Mouse (Mus musculus) hindbrain, embryonic 16.5 days (tissue): ENCODE results near the gene Sf3b2. TPM values are rescaled to one million over a fixed set of nuclear protein-coding genes. Genes with fewer than 3 reads are reported as not detected.

Source experiments
- ATAC-seq: fragments of 200-750 bp; cut with Nextera tagmentation; 2 replicates; pipeline ENCODE4 v1.8.0; 2017; ENCODE audit warnings: moderate TSS enrichment, moderate library complexity
- H3K27ac ChIP-seq: fragments of 300-500 bp; sonication (generic); 2 replicates; pipeline ENCODE4 v1.5.1; 2014; ENCODE audit warnings: low read depth, mild to moderate bottlenecking, control low read depth, low read length, moderate library complexity
- H3K27me3 ChIP-seq: fragments of 300-500 bp; sonication (generic); replicated peaks from 2 replicates; pipeline ENCODE4 v1.6.1; 2014; ENCODE audit warnings: low read length; ENCODE audit not compliant: control insufficient read depth, insufficient read depth
- H3K36me3 ChIP-seq: fragments of 300-500 bp; sonication (generic); 2 replicates; pipeline ENCODE4 v1.6.1; 2014; ENCODE audit warnings: mild to moderate bottlenecking, low read length, moderate library complexity, mixed read lengths; ENCODE audit not compliant: control insufficient read depth, insufficient read depth
- H3K4me1 ChIP-seq: fragments of 300-500 bp; sonication (generic); 2 replicates; pipeline ENCODE4 v1.6.1; 2014; ENCODE audit warnings: low read depth, low read length; ENCODE audit not compliant: control insufficient read depth, insufficient read depth
- H3K4me2 ChIP-seq: fragments of 300-500 bp; sonication (generic); 2 replicates; pipeline ENCODE4 v1.6.1; 2014; ENCODE audit warnings: mild to moderate bottlenecking, low read length, control low read depth, moderate library complexity
- H3K4me3 ChIP-seq: fragments of 300-500 bp; sonication (generic); 2 replicates; pipeline ENCODE4 v1.5.1; 2014; ENCODE audit warnings: mild to moderate bottlenecking, low read length, control low read depth, moderate library complexity
- H3K9ac ChIP-seq: fragments of 300-500 bp; sonication (generic); 2 replicates; pipeline ENCODE4 v1.6.1; 2014; ENCODE audit warnings: low read depth, mild to moderate bottlenecking, control low read depth, low read length, moderate library complexity
- H3K9me3 ChIP-seq: fragments of 300-500 bp; sonication (generic); 2 replicates; pipeline ENCODE4 v1.6.1; 2014; ENCODE audit warnings: mild to moderate bottlenecking, low read length, moderate library complexity; ENCODE audit not compliant: control insufficient read depth
- WGBS: fragments of 180-500 bp; shearing (Covaris S2); extraction: QIAGEN DNeasy Blood & Tissue Kit; methylation state at CpG from one replicate; pipeline ENCODE4 v1.1.7; 2014; 5-methylcytosine and 5-hydroxymethylcytosine counted together
- polyA plus RNA-seq: library from polyadenylated mRNA; unstranded; fragments of >200 nt; fragmentation: Nextera tagmentation; extraction: Ambion mirVana; gene quantifications from 2 replicates; pipeline ENCODE4 v1.2.1, GENCODE M21; 2015

Gene Sf3b2
- 308 and 315 TPM in 2 replicates for polyA plus RNA-seq

DNA sequence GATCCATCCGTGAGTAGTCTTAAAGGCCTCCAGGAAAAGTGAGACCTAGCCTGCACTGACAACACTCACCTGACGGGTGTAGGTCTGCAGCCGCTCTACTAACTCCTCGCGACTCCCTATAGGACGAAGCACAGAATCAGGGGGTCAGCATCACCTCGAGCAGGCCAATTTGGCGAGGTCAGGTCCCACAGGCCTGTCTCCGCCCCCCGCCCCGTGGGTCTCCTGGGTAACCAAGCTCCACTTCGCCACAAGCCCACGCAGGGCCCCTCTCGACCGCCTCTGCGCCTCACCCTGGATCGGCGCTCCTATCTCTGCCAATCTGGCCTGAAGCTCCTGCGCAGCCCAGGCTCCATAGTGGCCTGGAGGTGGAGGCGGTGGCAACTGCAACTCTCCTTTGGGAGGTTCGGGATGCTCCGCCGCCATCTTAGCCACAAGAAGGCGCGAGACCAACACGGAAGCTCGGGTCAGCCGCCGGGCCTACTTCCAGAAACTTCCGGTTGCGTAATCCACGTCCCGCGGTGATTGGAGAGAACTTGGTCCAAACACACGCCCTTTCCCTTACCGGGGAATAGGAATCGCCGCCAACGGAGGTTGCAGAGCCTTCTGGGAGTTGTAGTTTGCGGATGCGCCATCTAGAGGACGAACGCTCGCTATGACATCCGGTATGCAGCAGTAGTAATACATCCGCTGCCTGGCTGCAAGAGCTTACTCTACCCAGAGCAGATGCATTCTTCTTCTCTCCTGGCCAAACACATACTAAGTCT lies at the start of gene Sf3b2:
TSS of gene Sf3b2 (minus strand) at position 484 of the 764 bp plus-strand sequence.
- Histone ChIP-seq H3K4me2 (peak within 1 kb of the TSS; percentile 87), H3K27me3 (no peaks in the 10 kb centered on the region), H3K9me3 (no peaks in the 10 kb centered on the region), H3K4me1 (peaks cover 32% of the 10 kb centered on the region), H3K36me3 (peaks cover 17% of the 10 kb centered on the region), H3K4me3 (peak within 1 kb of the TSS; percentile 90), H3K27ac (peak within 1 kb of the TSS; percentile 93), H3K9ac (peak within 1 kb of the TSS; percentile 92)
- peak; percentile 96 for ATAC-seq
- 0% methylated on average over 46 of the region's 46 CpGs for WGBS

DNA sequence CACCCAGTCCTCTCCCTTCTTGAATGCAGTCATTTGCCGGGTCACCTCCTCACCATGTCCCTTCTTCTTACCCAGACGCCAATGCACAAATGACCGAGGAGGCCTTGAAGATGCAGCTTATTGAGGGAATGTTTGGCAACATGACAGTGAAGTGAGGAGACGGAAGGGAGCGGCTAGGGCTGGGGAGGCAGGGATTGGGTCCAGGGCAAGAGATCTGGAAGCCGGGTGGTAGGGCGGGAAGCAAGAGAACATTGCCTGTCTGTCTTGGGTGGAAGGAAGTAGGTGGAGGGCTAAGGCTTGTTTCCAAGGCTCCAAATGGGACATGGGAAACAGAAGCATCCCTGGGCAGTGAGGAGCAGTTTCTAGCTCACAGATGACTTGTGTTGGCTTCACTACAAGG lies 46.1 kb upstream of the Sf3b2 start:
- no peaks in the 10 kb centered on the region for H3K27me3 ChIP-seq
- H3K4me1 ChIP-seq = no peaks in the 10 kb centered on the region
- no peaks in the 10 kb centered on the region for H3K36me3 ChIP-seq
- ATAC-seq = no peak
- 87% methylated on average over 7 of the region's 7 CpGs for whole genome bisulfite sequencing
- H3K9me3 ChIP-seq = no peaks in the 10 kb centered on the region
- no peak overlapping the region for H3K9ac ChIP-seq
- no peak overlapping the region for H3K27ac ChIP-seq
- no peak overlapping the region for H3K4me3 ChIP-seq
- no peak overlapping the region for H3K4me2 ChIP-seq

DNA sequence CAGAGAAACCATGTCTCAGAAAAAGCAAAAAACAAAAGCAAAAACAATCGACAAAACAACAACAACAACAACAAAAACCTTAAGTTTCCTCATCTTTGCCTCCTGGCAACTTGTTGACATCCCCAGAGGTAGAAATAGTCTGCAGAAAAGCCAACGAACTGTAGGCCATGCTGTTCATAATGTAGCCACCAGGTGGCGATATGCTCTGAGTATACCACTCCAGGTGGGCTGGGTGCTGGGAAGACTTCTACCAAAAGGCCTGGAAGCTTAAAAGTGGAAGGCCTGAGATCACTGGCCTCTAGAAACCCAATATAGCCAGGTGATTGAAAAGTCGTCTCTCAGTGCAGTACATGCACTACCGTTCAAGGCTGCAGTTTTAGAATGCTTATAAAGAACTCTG lies 42.7 kb upstream of the Sf3b2 start:
- Histone ChIP-seq H3K27ac (no peak overlapping the region), H3K9me3 (no peaks in the 10 kb centered on the region), H3K36me3 (no peaks in the 10 kb centered on the region), H3K4me1 (no peaks in the 10 kb centered on the region), H3K4me3 (no peak overlapping the region), H3K27me3 (no peaks in the 10 kb centered on the region), H3K9ac (no peak overlapping the region), H3K4me2 (no peak overlapping the region)
- 19% methylated on average over 5 of the region's 5 CpGs for WGBS
- ATAC-seq = no peak

DNA sequence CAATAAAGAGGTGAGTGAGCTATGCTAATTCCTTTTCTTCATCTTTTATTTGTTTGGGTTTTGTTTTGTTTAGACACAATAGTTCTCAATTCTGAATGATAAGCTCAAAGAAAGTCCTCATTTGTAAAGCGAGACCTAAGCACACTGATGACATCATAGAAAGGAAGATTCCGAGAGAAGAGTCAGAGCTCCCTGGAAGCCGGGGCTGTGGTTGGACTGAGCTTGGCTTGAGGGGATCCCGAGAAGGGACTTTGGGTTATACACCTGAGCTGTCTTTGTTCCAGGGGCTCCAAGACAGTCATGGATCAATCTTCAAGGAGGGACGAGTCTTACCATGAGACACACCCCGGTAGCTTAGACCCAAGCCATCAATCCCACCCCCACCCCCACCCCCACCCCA lies 40.2 kb upstream of the Sf3b2 start, which contains the start of gene Catsper1:
TSS of gene Catsper1 (plus strand) at position 301 of the 400 bp plus-strand sequence.
- Histone ChIP-seq H3K27me3 (no peaks in the 10 kb centered on the region), H3K9ac (no peak within 1 kb of the TSS), H3K9me3 (no peaks in the 10 kb centered on the region), H3K4me3 (no peak within 1 kb of the TSS), H3K4me2 (no peak within 1 kb of the TSS), H3K27ac (no peak within 1 kb of the TSS), H3K36me3 (no peaks in the 10 kb centered on the region), H3K4me1 (no peaks in the 10 kb centered on the region)
- ATAC-seq = no peak
- 88% methylated on average over 6 of the region's 6 CpGs for WGBS

DNA sequence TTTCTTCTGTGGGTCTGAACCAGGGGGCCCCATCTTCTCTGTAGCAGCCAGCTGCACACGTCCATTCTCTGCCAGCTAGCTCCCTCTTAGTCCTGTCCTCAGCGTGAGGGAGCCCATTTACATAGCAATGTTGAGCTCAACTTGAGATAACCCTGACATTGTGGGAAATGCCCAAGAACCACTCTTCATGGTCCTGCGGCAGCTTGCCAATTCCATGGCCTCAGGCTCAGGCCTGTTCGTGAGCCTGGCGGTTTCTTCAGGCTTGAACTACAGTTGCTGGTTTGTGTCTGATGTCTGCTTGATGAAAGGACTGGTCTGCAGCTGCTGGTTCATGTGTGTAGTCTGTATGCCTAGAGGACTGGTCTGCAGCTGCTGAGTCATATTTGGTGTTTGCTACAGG lies 39.5 kb upstream of the Sf3b2 start:
- no peaks in the 10 kb centered on the region for H3K36me3 ChIP-seq

DNA sequence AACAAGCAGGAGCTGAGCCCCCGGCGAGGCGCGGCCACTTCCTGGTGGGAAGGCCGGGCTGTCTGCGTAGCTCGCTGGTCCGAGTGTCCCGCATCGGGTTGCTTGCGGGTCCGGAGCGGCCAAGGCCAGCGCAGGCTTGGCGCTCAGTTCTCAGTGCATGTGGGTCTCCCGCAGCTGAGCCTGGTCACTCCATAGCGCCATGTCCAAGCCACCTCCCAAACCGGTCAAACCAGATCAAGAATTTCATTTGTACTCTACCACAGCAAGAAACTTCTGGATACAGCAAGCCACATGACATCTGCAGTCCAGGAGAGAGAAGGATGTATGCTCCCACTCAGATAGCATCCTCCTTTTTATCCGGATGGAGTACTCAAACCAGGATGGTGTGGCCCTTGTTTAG lies 32.7 kb upstream of the Sf3b2 start:
- Histone ChIP-seq H3K27ac (no peak overlapping the region), H3K4me1 (no peaks in the 10 kb centered on the region), H3K4me3 (no peak overlapping the region), H3K4me2 (no peak overlapping the region), H3K9me3 (no peaks in the 10 kb centered on the region), H3K9ac (no peak overlapping the region), H3K36me3 (no peaks in the 10 kb centered on the region), H3K27me3 (no peaks in the 10 kb centered on the region)
- 72% methylated on average over 19 of the region's 19 CpGs for WGBS
- ATAC-seq = no peak

More for the DNA sequence above, 39.5 kb upstream of the Sf3b2 start:
- 77% methylated on average over 5 of the region's 5 CpGs for WGBS
- no peak overlapping the region for H3K27ac ChIP-seq
- H3K4me1 ChIP-seq = no peaks in the 10 kb centered on the region
- H3K9ac ChIP-seq = no peak overlapping the region
- ATAC-seq = no peak
- H3K9me3 ChIP-seq = no peaks in the 10 kb centered on the region
- no peak overlapping the region for H3K4me3 ChIP-seq
- no peaks in the 10 kb centered on the region for H3K27me3 ChIP-seq
- no peak overlapping the region for H3K4me2 ChIP-seq

DNA sequence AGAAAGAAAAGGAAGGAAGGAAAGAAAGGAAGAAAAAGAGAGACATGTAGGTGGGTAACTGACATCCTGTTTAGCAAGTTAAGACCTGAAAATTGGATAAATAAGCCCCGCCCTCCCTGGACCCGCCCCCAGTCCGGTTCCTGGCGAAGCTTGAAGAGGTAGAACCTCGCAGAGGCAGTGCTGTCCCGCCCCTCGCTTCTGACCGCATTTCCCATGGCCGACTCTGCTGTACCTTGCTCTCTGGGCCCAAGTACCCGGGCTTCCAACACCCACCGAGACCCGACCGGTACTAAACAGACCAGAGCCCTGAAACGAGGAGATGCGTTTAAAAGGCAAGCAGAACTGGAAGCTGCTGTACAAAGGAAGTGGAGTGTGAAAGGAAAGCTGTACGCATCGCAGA lies 28.5 kb upstream of the Sf3b2 start:
- 58% methylated on average over 17 of the region's 17 CpGs for whole genome bisulfite sequencing
- no peaks in the 10 kb centered on the region for H3K4me1 ChIP-seq
- no peaks in the 10 kb centered on the region for H3K36me3 ChIP-seq
- no peaks in the 10 kb centered on the region for H3K27me3 ChIP-seq
- H3K4me3 ChIP-seq = no peak overlapping the region
- H3K4me2 ChIP-seq = no peak overlapping the region
- H3K27ac ChIP-seq = no peak overlapping the region
- ATAC-seq = no peak
- H3K9ac ChIP-seq = no peak overlapping the region
- H3K9me3 ChIP-seq = no peaks in the 10 kb centered on the region

DNA sequence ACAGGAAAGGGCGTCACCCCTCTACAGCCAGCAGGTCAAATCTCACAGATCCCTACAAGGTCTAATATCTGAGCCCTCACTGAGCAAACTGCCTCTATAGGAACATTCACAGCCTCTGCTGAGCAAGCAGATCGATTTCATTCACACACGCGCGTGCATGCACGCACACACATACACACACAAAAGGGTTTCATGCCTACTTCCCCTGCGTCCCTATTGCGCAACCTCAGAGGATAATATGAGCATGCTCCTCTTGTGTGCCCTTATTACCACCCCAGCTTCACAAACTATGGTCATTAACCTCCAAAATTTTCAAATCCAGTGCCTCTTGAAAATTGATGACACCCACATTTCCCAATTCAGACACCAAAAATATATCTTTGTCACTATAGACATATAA lies 17.9 kb upstream of the Sf3b2 start:
- 94% methylated on average over 8 of the region's 8 CpGs for WGBS
- Histone ChIP-seq H3K4me1 (no peaks in the 10 kb centered on the region), H3K9me3 (peaks cover 3% of the 10 kb centered on the region; the same call in 1 of the 2 replicates), H3K4me2 (no peak overlapping the region), H3K27me3 (no peaks in the 10 kb centered on the region), H3K27ac (no peak overlapping the region), H3K4me3 (no peak overlapping the region), H3K9ac (no peak overlapping the region), H3K36me3 (no peaks in the 10 kb centered on the region; the same call in 1 of the 2 replicates)
- no peak for ATAC-seq

DNA sequence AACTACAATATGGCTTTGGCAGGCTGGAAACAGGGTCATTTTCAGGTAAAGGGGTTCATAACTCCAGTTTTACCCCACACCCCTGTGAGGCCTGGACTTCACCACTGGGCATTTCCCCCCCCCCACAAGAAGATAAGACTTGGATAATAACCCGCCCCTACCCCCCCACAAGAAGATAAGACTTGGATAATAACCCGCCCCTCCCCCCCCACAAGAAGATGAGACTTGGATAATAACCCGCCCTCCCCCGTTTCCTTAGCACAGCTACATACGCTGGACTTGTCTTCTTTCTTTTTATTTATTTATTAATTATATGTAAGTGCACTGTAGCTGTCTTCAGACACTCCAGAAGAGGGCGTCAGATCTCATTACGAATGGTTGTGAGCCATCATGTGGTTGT lies 13.8 kb upstream of the Sf3b2 start:
- no peak for ATAC-seq
- H3K9ac ChIP-seq = no peak overlapping the region
- H3K27ac ChIP-seq = no peak overlapping the region
- H3K4me1 ChIP-seq = no peaks in the 10 kb centered on the region
- peaks cover 6% of the 10 kb centered on the region for H3K9me3 ChIP-seq
- 89% methylated on average over 7 of the region's 7 CpGs for WGBS
- no peak overlapping the region for H3K4me3 ChIP-seq
- no peaks in the 10 kb centered on the region for H3K27me3 ChIP-seq
- no peak overlapping the region for H3K4me2 ChIP-seq
- peaks cover 26% of the 10 kb centered on the region for H3K36me3 ChIP-seq
